Mouse (Mus musculus) bone marrow macrophage, adult 2 months (primary cell): ENCODE measurements around the gene Dleu7.

ENCODE experiments used
- CTCF ChIP-seq: IDR thresholded peaks from 2 replicates; pipeline ENCODE4 v1.5.1; 2012; ENCODE audit warnings: low read depth, mild to moderate bottlenecking, low read length, moderate library complexity
- POLR2A ChIP-seq: IDR thresholded peaks from 2 replicates; pipeline ENCODE4 v1.6.1; 2012; ENCODE audit warnings: mild to moderate bottlenecking, low read depth, low read length, borderline replicate concordance

- TF ChIP-seq CTCF (no peak), POLR2A (no peak)
These were observed 18.8 kb upstream of the Dleu7 start for GRCm38 (mm10) chr14:62311672-62312071.
